Mouse (Mus musculus): ENCODE results near the gene Reep3. TPM values are rescaled to one million over a fixed set of nuclear protein-coding genes. Genes with fewer than 3 reads are reported as not detected.
A peak's percentile ranks its signal among the peaks of the same experiment; 100 is the strongest.

Gene Reep3
- total and polyA plus RNA-seq, 3 experiments = 21.8 to 23.3 (median 23.2) TPM

GRCm38 (mm10) chr10:67051466-67051865 lies 45.3 kb downstream of the Reep3 start:
- Histone ChIP-seq H3K27me3 (replicated peaks) (no peaks in the 10 kb centered on the region), H3K9me3 (replicated peaks; ENCODE audit: low read length) (no peaks in the 10 kb centered on the region), H3K4me1 (ENCODE audit: control insufficient read depth in 1 of 2, insufficient read depth in 2 of 2) (peaks cover 19 to 66% of the 10 kb centered on the region in 2 experiments), H3K4me3 (replicated peaks in 1 of 3; ENCODE audit: low read depth in 2 of 3, low read length in 2 of 3, poor library complexity in 1 of 3) (no peak overlapping the region), H3K79me2 (replicated peaks; ENCODE audit: control insufficient read depth, extremely low read depth, insufficient read depth, poor library complexity, severe bottlenecking) (peaks cover 57% of the 10 kb centered on the region), H3K27ac (ENCODE audit: insufficient read depth, low read depth) (peak overlapping the region; percentile 72), H3K36me3 (replicated peaks in 1 of 2; ENCODE audit: control insufficient read depth in 1 of 2, insufficient read depth in 1 of 2, low read length in 1 of 2) (peaks cover 4 to 9% of the 10 kb centered on the region in 2 experiments), H3K9ac (ENCODE audit: insufficient read depth, low read depth) (no peak overlapping the region), H3K4me2 (ENCODE audit: insufficient read depth, low read depth, poor library complexity, severe bottlenecking) (peak overlapping the region; percentile 69; the same call in 1 of the 2 replicates)
- dilution Hi-C loops (cut with MboI; ENCODE audit: extremely low pct_ligation_motif_present, extremely low pct_unique_long_range_greater_than_20kb, low sequenced_read_pairs) (no loop called here), in situ Hi-C loops (cut with MboI; ENCODE audit: low pct_ligation_motif_present, low pct_unique_long_range_greater_than_20kb, low sequenced_read_pairs) (no loop called here)
- peak; percentile 41 for DNase-seq (ENCODE audit: extremely low read depth)
- no peak for TF ChIP-seq RAD21 (IDR thresholded peaks at IDR 0.05; ENCODE audit: low read depth, low read length)
- no peak for TF ChIP-seq SMC3 (IDR thresholded peaks at IDR 0.05; ENCODE audit: low read depth, low read length)
- 0 out of 2 replicates have a peak, but pooled peaks have one; percentile 11 for TF ChIP-seq SIN3A (IDR thresholded peaks at IDR 0.05; ENCODE audit: low read length)
- no peak for TF ChIP-seq NRF1 (IDR thresholded peaks at IDR 0.05; ENCODE audit: low read depth, low read length)
- TF ChIP-seq ETS1 (conservative IDR thresholded peaks at IDR 0.05; ENCODE audit: low read depth, low read length) = 0 out of 2 replicates have a peak, but pooled peaks have one; percentile 19

GRCm38 (mm10) chr10:67050766-67051165 lies 46.0 kb downstream of the Reep3 start:
- peaks cover 53% of the 10 kb centered on the region for H3K79me2 ChIP-seq (replicated peaks; ENCODE audit: control insufficient read depth, extremely low read depth, insufficient read depth, poor library complexity, severe bottlenecking)
- H3K9me3 ChIP-seq (replicated peaks; ENCODE audit: low read length) = no peaks in the 10 kb centered on the region
- 0 out of 2 replicates have a peak overlapping the region, but pooled peaks have one; percentile 28 for H3K9ac ChIP-seq (ENCODE audit: insufficient read depth, low read depth)
- in situ Hi-C loops (cut with MboI; ENCODE audit: low pct_ligation_motif_present, low pct_unique_long_range_greater_than_20kb, low sequenced_read_pairs) (no loop called here), dilution Hi-C loops (cut with MboI; ENCODE audit: extremely low pct_ligation_motif_present, extremely low pct_unique_long_range_greater_than_20kb, low sequenced_read_pairs) (no loop called here)
- no peaks in the 10 kb centered on the region for H3K27me3 ChIP-seq (replicated peaks)
- H3K27ac ChIP-seq (ENCODE audit: insufficient read depth, low read depth) = peak overlapping the region; percentile 72; the same call in 1 of the 2 replicates
- H3K4me2 ChIP-seq (ENCODE audit: insufficient read depth, low read depth, poor library complexity, severe bottlenecking) = peak overlapping the region; percentile 69; the same call in 1 of the 2 replicates
- peak; percentile 63 for DNase-seq (ENCODE audit: extremely low read depth)
- TF ChIP-seq CHD1 (IDR thresholded peaks at IDR 0.05; ENCODE audit: low read depth, low read length) (no peak), ZC3H11A (IDR thresholded peaks at IDR 0.05; ENCODE audit: low read depth, low read length) (no peak), ZNF384 (IDR thresholded peaks at IDR 0.05; ENCODE audit: low read depth, low read length) (peak; percentile 61; the same call in 1 of the 2 replicates)
- no peak overlapping the region for H3K4me3 ChIP-seq (replicated peaks in 1 of 3; ENCODE audit: low read depth in 2 of 3, low read length in 2 of 3, poor library complexity in 1 of 3)
- peaks cover 4 to 9% of the 10 kb centered on the region in 2 experiments for H3K36me3 ChIP-seq (replicated peaks in 1 of 2; ENCODE audit: control insufficient read depth in 1 of 2, insufficient read depth in 1 of 2, low read length in 1 of 2)
- peaks cover 19 to 71% of the 10 kb centered on the region in 2 experiments for H3K4me1 ChIP-seq (ENCODE audit: control insufficient read depth in 1 of 2, insufficient read depth in 2 of 2)

- H3K4me3 ChIP-seq (replicated peaks in 1 of 3; ENCODE audit: low read depth in 2 of 3, low read length in 2 of 3, poor library complexity in 1 of 3) = no peak overlapping the region
- DNase-seq (ENCODE audit: extremely low read depth) = no peak
- no peak overlapping the region for H3K27ac ChIP-seq (ENCODE audit: insufficient read depth, low read depth)
- peaks cover 19 to 82% of the 10 kb centered on the region in 2 experiments for H3K4me1 ChIP-seq (ENCODE audit: control insufficient read depth in 1 of 2, insufficient read depth in 2 of 2)
- peaks cover 0 to 7% of the 10 kb centered on the region in 2 experiments for H3K36me3 ChIP-seq (replicated peaks in 1 of 2; ENCODE audit: control insufficient read depth in 1 of 2, insufficient read depth in 1 of 2, low read length in 1 of 2)
- dilution Hi-C loops (cut with MboI; ENCODE audit: extremely low pct_ligation_motif_present, extremely low pct_unique_long_range_greater_than_20kb, low sequenced_read_pairs) (no loop called here), in situ Hi-C loops (cut with MboI; ENCODE audit: low pct_ligation_motif_present, low pct_unique_long_range_greater_than_20kb, low sequenced_read_pairs) (no loop called here)
- H3K4me2 ChIP-seq (ENCODE audit: insufficient read depth, low read depth, poor library complexity, severe bottlenecking) = no peak overlapping the region
- H3K9me3 ChIP-seq (replicated peaks; ENCODE audit: low read length) = no peaks in the 10 kb centered on the region
- no peaks in the 10 kb centered on the region for H3K27me3 ChIP-seq (replicated peaks)
- no peak for TF ChIP-seq USF2 (conservative IDR thresholded peaks at IDR 0.05; ENCODE audit: low read depth, low read length)
- H3K9ac ChIP-seq (ENCODE audit: insufficient read depth, low read depth) = no peak overlapping the region
- H3K79me2 ChIP-seq (replicated peaks; ENCODE audit: control insufficient read depth, extremely low read depth, insufficient read depth, poor library complexity, severe bottlenecking) = peaks cover 49% of the 10 kb centered on the region
Observed at GRCm38 (mm10) chr10:67049621-67050020, 47.1 kb downstream of the Reep3 start.

All from CH12.LX (cell line).